Mouse (Mus musculus) lung, postnatal 0 days (tissue): ENCODE results near the gene Sec13.

Source experiments
- CTCF ChIP-seq: IDR thresholded peaks from 2 replicates; pipeline ENCODE4 v1.5.1; 2016; ENCODE audit warnings: antibody characterized with exemption, mild to moderate bottlenecking
- EP300 ChIP-seq: IDR thresholded peaks from 2 replicates; pipeline ENCODE4 v1.6.1; 2016; ENCODE audit warnings: antibody characterized with exemption, mild to moderate bottlenecking, control low read depth

- TF ChIP-seq CTCF (no peak), EP300 (no peak)
These were observed 62.1 kb downstream of the Sec13 start for GRCm38 (mm10) chr6:113678246-113679012.
